Mouse (Mus musculus) gastrocnemius, adult 2 months (tissue): ENCODE measurements around the gene Cdkal1. TPM values are rescaled to one million over a fixed set of nuclear protein-coding genes. Genes with fewer than 3 reads are reported as not detected.
A peak's percentile ranks its signal among the peaks of the same experiment; 100 is the strongest.

ENCODE experiments used
- DNase-seq: peaks from one replicate; pipeline ENCODE4 v3.0.0; 2022
- H3K27ac ChIP-seq: fragments of 200-600 bp; 2 replicates; pipeline ENCODE4 v1.8.1; 2022; ENCODE audit warnings: mild to moderate bottlenecking
- H3K4me3 ChIP-seq: fragments of 200-600 bp; 2 replicates; pipeline ENCODE4 v1.8.1; 2022; ENCODE audit warnings: mild to moderate bottlenecking, moderate library complexity
- CTCF ChIP-seq: fragments of 200-600 bp; IDR thresholded peaks from 2 replicates; pipeline ENCODE4 v1.8.1; 2022; ENCODE audit warnings: antibody characterized with exemption, mild to moderate bottlenecking, moderate library complexity
- intact Hi-C: fragments of 180-260 bp; cut with DNase I; formaldehyde crosslinking; loops from one replicate; pipeline ENCODE4 v1.15.1; 2025
- total RNA-seq, 2 experiments: library from RNA; stranded (reverse); gene quantifications; 2 replicates each; pipeline ENCODE4 v1.2.3; 2021

Cdkal1 gene
- total RNA-seq, 2 experiments from 2014 or later, result 35.4 to 35.5 TPM

DNA sequence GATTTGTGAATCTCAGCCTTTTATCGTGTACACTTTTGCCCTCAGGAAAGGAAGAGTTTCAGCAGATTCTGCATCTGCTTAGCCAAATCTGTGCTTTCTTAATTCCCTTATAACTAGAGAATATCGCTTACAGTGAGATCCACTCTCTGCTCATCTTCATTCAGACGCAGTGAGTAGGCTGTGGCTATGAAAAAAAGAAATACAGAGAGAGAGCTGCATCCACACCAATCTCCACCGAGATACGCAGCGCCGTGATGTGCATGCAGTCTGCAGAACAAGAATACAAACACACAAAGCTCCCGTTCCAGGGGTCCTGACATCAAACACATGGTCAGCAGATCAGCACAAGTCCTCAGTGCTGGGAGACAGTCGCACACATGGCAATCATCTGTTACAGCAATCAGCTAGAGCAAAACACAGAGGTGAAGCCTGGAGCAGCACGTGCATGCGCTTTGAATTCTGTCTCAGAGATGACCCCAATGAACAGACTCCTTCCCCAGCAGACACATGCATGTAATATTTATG is 199.6 kb downstream of the Cdkal1 start:
- Histone ChIP-seq H3K4me3 (no peak overlapping the region), H3K27ac (no peak overlapping the region)
- no peak for TF ChIP-seq CTCF
- DNase-seq, result no peak
- intact Hi-C loops, result no loop called here

DNA sequence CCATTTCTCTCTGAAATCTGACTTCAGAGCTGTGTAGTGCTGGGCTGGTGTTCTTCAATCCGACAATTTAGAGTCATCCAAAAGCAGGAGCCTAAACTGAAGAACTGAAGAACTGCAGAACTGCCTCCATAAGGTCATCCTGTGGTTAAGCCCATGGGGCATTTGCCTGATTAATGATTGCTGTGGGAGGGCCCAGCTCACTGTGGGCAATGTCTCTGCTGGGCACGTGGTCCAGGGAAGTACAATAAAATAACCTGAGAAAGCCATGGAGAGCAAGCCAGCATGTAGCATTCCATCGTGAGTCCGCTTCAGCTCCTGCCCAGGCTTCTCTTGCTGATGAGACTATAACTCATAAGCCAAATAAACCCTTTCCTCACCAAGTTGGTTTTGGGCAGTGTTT is 202.1 kb downstream of the Cdkal1 start:
- Histone ChIP-seq H3K27ac (peak overlapping the region; percentile 28; the same call in 1 of the 2 replicates), H3K4me3 (no peak overlapping the region)
- TF ChIP-seq CTCF, result no peak
- DNase-seq, result no peak
- intact Hi-C loops, result no loop called here

DNA sequence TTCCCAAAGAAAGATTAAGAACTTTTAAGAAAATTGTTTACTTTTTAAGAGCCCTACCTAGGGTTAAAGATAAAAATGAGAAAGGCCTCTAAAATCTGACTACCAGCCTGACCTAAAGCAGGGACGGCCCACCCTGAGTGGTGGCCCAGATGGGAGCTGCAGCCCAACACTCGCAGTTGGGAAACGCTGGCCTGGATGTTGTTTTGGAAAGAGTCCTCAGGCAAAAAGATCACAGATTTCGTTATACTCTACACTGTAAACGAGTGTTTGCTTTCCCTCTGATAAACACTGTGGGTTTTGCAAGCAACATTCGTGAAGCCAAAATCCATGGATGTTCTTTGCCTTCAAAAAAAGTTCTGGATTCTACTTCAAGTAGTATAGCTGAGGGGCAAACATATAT is 202.7 kb downstream of the Cdkal1 start:
- intact Hi-C loops, result no loop called here
- peak overlapping the region; percentile 52 for H3K27ac ChIP-seq
- peak; percentile 36 for DNase-seq
- H3K4me3 ChIP-seq, result no peak overlapping the region
- no peak for TF ChIP-seq CTCF

DNA sequence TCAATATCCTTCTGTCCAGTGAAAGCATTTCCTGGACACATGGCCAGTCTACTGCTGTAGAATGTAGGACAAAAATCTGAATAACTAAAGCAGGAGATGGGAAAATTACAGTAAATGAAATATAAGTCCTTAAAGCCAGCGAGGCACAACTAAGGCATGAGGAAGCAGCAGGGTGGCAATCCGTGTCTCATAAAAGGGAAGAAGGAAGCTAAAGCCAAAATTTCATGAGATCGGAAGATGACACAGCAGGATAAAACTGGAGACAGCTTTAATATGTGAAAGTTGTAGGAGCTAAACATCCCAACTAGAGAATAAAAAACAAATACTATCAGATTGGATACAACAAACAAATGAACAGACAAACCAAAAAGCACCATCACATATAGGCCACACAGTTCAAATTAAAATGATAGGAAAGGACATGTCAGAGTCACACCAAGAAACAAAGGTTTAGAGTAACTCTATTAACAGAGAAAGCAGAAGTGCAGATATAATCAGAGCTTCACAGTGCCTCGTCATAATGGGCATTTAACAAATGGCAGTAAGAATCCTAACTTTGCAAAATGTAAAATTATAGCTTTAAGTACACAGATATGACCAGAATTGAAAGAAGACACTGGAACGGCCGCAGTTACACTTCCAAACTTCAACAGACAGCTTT is 204.8 kb downstream of the Cdkal1 start:
- intact Hi-C loops, result no loop called here
- no peak for TF ChIP-seq CTCF
- no peak overlapping the region for H3K4me3 ChIP-seq
- H3K27ac ChIP-seq, result peak overlapping the region; percentile 78
- no peak for DNase-seq

DNA sequence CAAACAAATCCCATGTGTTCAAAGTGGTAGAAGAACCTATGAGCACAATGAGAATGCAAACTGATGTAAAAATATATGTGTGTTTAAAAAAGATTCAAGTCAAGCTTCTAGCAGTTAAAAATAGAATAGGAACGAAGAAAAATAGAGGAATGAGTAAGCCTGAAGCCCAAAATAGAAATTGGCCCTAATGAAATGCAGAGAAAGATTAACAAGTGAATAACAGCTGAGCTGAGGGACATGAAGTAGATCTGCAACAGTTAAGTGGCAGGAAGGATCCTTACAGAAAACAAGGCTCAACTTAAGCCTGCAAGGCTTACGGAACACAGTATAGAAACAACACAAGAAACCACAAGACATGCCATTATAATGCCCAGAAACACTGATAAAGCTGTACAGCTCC is 205.9 kb downstream of the Cdkal1 start:
- no peak for DNase-seq
- no peak for TF ChIP-seq CTCF
- intact Hi-C loops, result no loop called here
- Histone ChIP-seq H3K4me3 (no peak overlapping the region; the same call in 1 of the 2 replicates), H3K27ac (peak overlapping the region; percentile 78)

DNA sequence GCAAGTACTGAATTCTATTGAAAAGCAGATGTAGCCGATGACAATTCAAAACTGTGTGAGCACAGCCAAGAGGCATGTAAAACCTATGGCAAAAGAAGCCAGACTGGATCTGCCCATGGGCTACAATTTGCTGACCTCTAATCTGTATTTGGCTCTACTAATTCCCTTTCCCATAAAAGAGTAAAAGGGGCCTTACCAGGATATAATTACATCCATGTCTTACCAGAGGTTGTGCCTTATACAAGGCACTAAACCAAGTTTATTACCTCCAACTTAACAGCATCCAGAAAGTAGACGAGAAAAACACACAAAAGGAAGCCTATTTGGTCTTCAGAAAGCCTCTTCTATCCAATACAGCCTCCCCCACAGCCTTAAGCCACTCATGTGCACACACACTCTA is 213.2 kb downstream of the Cdkal1 start:
- Histone ChIP-seq H3K4me3 (no peak overlapping the region), H3K27ac (no peak overlapping the region; the same call in 1 of the 2 replicates)
- no peak for DNase-seq
- intact Hi-C loops, result no loop called here
- TF ChIP-seq CTCF, result no peak

DNA sequence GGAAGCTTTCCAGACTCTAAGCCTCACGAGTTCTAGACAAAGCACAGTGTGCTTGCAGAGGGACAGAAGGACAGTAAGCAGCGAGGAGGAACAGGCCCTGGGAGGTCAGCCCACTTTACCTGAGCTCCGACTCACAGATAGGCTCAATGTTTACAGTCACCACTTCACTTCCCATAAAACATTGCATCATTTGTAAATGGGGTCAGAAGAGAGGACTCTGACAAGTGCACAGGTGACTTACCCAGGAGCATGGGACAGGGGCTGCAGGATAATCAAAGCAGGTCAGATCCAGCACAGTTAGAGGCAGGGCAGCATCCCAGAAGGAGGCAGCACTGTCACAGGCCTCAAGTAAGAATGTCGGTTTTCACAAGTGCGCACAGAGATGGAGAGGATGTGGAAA is 214.3 kb downstream of the Cdkal1 start:
- H3K27ac ChIP-seq, result 0 out of 2 replicates have a peak overlapping the region, but pooled peaks have one; percentile 21
- H3K4me3 ChIP-seq, result no peak overlapping the region
- no peak for TF ChIP-seq CTCF
- no peak for DNase-seq
- intact Hi-C loops, result no loop called here

DNA sequence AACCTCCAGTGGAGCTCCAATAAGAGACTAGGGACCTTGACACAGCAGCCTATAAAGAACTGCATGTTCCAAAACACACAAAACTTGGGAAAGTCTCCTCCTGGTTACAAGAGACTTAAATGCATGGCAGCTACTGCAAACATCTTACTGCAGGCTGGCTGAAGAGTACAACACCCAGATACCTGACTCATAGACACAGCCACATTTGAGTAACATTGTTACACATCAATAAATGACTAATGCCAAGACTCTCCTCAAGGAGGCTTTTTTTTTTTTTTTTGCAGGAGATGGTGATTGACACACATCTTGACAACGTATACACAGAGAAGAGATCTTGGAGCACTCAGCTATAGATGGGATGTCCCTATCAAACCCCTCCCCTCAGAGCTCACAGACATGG is 215.3 kb downstream of the Cdkal1 start:
- intact Hi-C loops, result no loop called here
- H3K27ac ChIP-seq, result no peak overlapping the region
- TF ChIP-seq CTCF, result no peak
- DNase-seq, result no peak
- H3K4me3 ChIP-seq, result no peak overlapping the region

DNA sequence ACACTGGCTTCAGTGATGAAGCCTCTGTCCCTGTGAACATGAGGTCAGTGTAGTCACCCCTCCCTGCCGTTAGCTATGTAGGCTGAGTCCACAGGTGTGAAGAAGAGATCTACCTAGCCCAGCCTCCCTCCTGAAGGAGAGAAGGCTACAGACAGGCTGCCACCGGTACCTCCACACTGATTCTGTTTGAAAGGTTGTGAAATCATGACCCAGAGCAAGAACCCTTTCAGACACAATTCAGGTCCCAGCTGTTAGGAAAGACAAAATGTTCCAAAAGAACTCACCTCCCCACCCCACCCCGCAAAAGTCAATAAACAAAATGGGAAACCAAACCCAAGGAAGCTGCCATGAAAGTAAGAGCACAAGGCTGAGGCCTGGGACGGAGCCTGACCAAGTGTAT is 217.2 kb downstream of the Cdkal1 start:
- intact Hi-C loops, result loop anchor here (10.0 kb wide), 1 partner anchor 156 kb away; no protein-coding TSS in a partner anchor
- no peak for TF ChIP-seq CTCF
- no peak overlapping the region for H3K4me3 ChIP-seq
- DNase-seq, result no peak
- H3K27ac ChIP-seq, result peak overlapping the region; percentile 79

DNA sequence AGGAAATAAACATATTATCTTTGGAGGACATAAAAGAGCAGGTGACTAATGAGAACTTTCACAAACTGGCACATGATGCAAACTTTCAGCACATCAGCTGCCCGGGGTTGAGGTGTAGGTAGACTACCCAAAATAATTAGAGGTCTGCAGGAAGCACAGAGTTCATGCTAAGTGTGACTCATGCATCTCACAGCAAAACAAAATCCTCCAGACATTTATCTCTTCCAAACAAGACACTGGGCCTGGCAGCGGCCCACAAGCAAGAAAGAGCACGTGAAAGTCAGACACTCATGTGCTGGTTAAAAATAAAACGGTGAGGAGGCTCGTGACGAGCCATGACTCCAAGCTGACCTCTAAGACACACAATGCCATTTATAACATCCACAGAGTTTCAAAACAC is 217.7 kb downstream of the Cdkal1 start:
- DNase-seq, result peak; percentile 78
- no peak overlapping the region for H3K4me3 ChIP-seq
- peak overlapping the region; percentile 79 for H3K27ac ChIP-seq
- TF ChIP-seq CTCF, result no peak
- intact Hi-C loops, result loop anchor here (10.0 kb wide), 1 partner anchor 157 kb away; no protein-coding TSS in a partner anchor

DNA sequence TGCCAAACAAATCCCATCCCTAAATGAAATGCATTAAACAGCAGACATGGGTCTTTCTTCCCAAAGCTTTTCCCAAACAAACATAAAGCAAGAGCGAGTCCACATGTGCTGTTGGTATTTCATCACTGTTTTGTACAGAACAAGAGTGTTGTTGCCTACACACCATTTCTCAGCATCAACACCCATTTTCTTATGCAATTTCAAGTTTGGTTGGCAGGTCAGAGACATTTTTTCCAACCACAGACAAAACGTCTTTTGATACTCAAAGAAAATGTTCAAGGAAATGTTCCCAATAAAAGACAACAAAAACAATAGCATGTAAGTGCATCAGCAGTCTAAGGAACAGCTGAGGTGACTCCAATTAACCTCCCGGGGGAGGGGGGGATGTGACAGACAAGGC is 219.9 kb downstream of the Cdkal1 start:
- Histone ChIP-seq H3K27ac (peak overlapping the region; percentile 17; the same call in 1 of the 2 replicates), H3K4me3 (no peak overlapping the region)
- no peak for DNase-seq
- no peak for TF ChIP-seq CTCF
- intact Hi-C loops, result loop anchor here (10.0 kb wide), 1 partner anchor 159 kb away; no protein-coding TSS in a partner anchor

DNA sequence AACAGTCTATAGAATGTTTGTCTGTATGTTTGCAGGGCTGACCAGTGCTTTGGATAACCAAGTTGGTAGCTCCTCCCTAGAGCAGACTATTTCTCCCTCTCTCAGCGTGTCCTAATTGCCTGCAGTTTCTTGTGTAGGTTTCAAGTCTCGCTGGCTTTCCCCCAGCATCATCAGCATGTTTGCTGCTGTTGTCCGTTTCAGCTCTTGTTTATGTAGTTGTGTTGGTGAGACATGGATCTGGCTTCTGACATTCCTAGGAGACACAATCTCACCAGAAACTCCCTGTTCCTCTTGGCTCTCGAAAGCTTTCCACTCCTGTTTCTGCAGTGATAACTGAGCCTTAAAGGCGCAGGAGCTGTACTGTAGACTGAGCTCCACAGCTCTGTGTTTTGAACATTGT is 224.1 kb downstream of the Cdkal1 start:
- intact Hi-C loops, result loop anchor here (10.0 kb wide), 1 partner anchor 163 kb away; no protein-coding TSS in a partner anchor
- DNase-seq, result peak; percentile 76
- peak overlapping the region; percentile 37 for H3K4me3 ChIP-seq
- TF ChIP-seq CTCF, result no peak
- H3K27ac ChIP-seq, result peak overlapping the region; percentile 79

DNA sequence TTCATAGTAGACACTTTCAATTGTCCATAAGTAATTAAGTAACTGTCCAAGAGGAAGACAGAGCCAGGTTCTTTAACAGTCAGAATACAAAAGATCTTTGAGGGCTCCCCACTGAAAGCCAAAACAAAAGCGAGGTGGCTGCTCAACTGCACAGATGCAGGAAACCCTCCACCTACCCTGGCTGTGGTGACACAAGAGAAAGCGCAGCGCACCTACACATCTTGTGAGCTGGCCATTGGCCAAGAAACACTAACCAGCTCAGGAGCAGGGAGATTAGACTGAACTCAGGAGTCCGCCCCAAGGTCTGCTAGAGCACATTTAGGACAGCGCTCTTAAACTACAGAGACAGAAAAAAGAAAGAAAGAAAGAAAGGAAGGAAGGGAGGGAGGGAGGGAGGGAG is 226.9 kb downstream of the Cdkal1 start:
- no peak for TF ChIP-seq CTCF
- peak; percentile 25 for DNase-seq

More for the DNA sequence above, 226.9 kb downstream of the Cdkal1 start:
- intact Hi-C loops, result no loop called here
- Histone ChIP-seq H3K4me3 (no peak overlapping the region), H3K27ac (no peak overlapping the region)
